Mouse (Mus musculus) hematopoietic stem cell, adult 5-6 weeks (primary cell): ENCODE results near the gene Mcm5. TPM values are rescaled to one million over a fixed set of nuclear protein-coding genes. Genes with fewer than 3 reads are reported as not detected.

Source experiments
- ATAC-seq, 2 experiments: fragments of 125-278 bp in 1 of 2; replicated peaks in 1 of 2; 2 replicates each; pipeline ENCODE4 v1.8.0; 2016 to 2017; ENCODE audit warnings: inconsistent platforms in 2 of 2, mild to moderate bottlenecking in 2 of 2, moderate number of reproducible peaks in 2 of 2, low read depth in 1 of 2, moderate TSS enrichment in 1 of 2; ENCODE audit not compliant: low FRiP score in 2 of 2, poor library complexity in 2 of 2, severe bottlenecking in 2 of 2, insufficient read depth in 1 of 2, low TSS enrichment in 1 of 2
- total RNA-seq: library from RNA; stranded (forward); fragments of 172-1452, 232-1000 nt; gene quantifications from 2 replicates; pipeline ENCODE4 v1.2.3, GENCODE M21; 2017

The Mcm5 gene
- total RNA-seq, 1 experiment from 2014 or later: 185 TPM

DNA sequence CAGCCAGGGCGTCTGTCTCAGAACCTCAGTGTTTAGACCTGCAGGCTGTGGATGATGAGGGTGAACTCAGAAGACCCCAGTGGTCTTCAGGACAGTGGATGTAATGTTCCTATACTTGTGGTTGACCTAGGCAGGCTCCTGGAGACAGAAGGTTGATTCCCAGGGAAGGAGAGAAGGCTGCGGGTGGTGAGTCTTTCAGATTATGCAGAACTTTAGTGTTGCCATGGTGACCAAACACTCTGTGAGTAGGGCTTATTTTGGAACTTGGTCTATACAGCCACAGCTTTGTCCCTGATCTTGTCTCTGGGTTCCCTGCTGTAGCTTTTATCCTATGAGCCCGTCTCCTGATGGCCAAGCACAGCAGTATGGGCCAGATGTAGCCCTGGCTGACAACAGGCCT is 28.2 kb downstream of the Mcm5 start:
- no peak for ATAC-seq

DNA sequence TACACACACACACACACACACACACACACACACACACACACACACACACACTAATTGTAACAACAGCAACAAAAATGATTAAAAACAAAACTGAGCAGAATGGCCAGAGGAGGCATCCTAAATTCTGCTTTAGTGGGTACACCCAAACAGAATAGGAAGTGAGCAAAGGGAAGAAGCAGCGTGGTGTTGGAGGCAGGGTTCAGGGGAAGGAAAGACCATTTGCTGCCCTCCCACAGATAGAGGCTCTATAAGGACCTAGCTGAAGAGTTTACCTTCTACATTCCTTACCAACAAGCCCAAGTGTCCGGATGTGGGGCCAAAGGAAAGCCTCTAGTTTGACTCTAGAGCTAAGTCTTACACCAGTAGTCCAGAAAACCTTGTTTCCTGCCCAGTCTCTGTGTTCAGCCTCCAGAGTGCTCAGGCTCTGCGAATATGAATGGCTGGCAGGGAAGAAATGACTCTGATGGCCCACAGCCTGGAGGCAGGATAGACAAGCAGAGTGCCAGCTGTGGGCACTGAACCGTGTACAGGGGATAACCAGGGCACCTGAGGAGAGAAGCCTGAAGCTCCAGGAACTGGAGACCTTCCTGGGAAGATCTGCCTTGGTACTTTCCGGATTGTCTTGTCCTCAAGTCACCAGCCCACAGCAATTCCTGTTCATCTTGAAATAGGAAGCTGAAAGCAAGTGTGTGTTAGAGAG is 41.7 kb downstream of the Mcm5 start:
- no peak for ATAC-seq

DNA sequence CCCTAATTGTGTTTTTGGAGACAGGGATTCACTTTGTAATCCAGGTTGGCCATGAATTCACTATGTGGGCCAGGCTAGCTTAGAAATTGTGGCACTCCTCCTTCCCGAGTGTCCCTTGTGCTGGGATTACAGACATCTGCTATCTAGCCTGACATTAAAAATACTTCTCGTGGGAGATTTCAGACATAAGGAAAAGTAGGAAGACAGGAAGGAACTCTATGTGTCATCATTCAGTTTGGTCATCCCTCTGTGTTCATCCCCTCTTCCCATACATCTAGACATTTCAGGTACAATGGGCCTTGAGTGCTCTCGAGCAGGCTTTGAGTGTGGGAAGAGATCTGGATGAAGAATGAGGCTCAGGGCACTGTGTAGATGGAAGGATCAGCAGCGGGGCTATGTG is 42.4 kb downstream of the Mcm5 start:
- ATAC-seq: no peak

DNA sequence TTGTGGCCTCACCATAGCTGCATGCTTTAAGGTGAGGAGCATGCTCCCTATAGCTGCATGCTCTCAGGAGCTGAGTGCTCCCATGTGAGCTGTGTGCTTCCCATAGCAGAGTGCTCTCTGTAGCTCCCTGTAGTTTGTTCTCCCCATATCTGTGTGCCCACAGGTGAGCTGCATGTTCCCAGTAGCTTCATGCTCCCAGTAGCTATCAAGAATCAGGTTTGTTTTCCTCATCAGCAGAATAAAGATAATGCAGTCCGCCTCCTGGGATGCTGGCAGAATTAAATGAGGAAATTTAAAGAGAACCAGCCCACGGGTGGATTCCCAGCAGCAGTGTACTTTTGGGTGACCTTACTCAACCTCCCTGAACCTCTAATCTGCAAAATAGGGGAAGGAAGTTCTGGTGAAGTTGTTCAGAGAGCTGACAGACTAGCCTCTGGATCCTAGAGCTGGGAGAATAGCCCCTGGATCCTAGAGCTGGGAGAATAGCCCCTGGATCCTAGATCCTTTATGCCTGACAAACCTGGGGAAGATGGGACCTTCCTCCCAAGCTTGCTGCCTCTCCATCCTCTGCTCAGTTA is 43.2 kb downstream of the Mcm5 start:
- ATAC-seq: 0 out of 4 replicates have a peak, but pooled peaks of 1 of the 2 experiments have one; percentile 40

DNA sequence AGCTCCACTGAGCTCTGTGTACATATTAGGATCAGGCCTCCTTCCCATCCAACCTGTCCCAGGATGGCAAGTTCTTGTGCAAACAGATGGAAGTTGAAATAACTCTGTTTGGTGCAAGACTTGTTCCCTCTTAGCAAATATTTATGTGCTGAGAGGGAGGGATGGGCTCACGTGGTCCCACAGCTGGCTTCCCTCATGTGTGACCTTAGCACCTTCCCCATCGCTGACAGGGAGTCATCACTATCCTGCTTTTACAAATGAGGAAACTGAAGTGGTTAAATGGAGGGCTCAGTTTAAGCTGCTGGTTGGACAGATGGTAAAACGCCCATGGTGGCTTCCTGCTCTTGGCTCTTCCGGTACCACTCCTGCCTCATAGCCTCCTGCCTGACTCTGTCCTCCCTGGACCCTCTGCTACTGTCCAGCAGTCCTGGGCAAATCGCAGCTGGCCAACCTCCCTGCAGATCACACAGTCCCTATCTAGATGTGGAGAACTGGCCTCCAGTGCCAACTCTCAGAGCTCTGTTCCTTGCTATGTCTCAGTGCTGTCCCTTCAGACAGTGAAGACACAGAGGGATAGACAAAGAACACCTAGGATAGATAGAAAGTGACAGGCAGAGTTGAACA is 45.6 kb downstream of the Mcm5 start:
- 0 out of 4 replicates have a peak, but pooled peaks of 1 of the 2 experiments have one; percentile 11 for ATAC-seq

DNA sequence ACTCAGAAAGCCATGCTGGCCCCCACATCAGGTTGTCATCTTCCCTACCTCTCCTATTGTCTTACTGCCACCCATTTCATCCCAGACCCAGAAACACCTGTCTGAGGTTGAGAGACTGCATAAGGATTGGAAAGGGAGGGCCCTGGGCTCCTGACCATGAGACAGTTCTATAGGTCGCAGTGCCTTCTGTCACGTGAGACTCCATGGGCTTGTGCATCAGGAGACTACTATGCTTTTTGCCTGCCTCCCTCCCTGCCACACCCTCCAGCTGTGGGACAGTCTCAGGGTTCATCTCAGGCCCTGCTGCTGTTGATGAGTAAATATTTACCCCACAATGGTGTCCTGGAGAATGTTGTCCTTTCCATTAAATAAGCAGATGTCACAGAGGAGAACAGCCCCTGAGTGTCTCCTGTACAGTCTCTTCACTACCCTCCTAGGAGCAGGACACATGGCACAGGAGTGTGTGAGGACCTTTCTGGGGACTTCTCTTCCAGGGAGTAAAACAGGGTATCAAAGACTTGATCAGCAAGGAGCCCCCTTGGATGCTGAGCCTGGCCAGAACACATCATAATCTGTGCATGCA is 46.5 kb downstream of the Mcm5 start:
- no peak for ATAC-seq

DNA sequence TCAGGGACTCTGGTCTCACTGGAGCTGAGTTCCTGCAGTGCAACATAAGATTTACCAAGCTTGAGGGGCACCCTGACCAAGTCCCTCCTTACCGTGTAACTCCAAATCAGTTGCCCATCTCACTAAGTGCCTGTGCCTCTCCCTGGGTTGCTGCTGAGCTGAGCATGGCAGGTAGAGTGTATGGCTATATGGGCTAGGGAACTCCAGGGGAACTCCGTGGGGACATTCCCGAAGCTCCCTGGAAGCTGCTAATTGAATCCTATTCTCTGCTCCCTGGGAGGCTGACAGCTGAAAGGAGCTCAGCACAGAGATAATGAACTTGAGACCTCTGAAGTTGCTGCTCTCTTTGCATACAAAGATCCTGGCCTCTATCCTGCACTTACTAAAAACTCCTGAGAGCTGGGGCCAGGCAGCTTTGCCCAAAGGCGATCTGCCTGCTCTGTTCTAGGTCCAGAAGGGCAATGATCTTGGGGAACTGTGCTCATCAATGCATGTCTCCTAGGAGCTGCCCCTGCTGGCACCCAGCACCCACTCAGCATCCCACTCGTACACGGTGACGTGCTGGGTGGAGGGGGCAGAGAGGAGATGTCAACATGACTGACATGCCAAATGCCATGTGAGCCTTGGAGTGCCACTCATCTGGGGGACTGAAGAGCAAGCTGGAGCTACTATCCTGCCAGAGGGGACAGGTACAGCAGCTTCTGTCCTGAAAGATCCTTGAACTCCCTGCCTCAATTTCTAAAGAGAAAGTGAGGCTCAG is 48.3 kb downstream of the Mcm5 start:
- no peak for ATAC-seq

DNA sequence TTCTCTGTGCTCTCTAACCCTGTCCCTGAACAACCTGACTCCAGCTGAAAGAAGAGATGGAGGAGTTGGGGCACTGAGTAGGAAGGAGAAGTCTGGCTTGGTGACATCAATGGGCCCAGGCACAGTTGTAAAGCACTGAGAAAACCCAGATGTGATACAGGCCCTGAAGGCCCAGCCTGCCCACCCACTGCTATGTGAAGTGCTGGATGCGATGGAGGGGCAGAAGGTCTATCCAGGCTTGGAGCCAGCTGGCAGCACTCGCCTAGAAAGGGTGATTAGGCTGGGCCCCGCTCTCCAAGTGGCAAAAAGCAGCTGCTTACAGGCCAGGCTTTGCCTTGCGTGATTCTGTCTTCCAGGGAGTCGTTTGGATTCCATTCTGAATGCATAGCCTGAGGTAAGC is 60.0 kb downstream of the Mcm5 start:
- ATAC-seq: no peak

DNA sequence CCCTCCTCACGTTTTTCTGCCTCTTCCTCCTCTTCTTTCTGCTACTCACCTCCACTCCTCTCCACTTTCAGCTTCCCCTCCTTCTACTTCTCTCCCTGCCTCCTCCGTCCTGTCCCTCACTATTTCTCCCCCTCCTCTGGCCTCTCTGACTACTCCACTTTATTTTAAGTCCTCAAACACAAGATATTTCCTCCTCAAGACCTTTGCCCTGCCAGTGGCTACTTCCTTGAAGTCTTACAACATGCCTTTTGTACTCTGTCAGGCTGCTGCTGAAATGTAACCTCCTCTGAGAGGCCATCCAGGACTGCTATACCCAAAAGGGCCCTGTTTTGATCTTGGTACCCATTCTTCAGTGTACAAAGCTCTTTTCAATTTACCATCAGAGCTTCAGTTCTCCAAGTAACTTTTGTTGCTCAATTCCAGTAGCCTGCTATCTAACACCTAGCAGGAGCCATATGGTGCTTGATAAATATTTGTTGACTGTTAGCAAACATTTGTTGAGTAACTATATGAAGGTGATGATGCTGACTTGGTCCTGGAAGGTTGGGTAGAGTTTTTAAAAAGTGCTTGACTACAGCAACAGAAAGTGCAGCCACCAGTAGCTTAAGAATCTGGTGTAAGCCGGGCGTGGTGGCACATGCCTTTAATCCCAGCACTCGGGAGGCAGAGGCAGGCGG is 62.8 kb downstream of the Mcm5 start:
- ATAC-seq: no peak

Other genes with a start within 250 kb of the Mcm5 start
- gene Isx, start 236.4 kb upstream of the Mcm5 start, total RNA-seq: not detected in 2 replicates
- gene Hmgxb4, start 116.2 kb upstream of the Mcm5 start, total RNA-seq: 72.4 and 88.5 TPM in 2 replicates
- gene Tom1, start 75.9 kb upstream of the Mcm5 start, total RNA-seq: 8.2 and 23.8 TPM in 2 replicates
- 2.6 and 8.8 TPM in 2 replicates for gene Hmox1, start 15.9 kb upstream of the Mcm5 start, total RNA-seq
- 0.15 TPM in 1 of 2 replicates, not detected in the other for gene Rasd2, start 104.4 kb downstream of the Mcm5 start, total RNA-seq